Mouse (Mus musculus): ENCODE measurements at regions not wholly inside any gene's neighbourhood (a gene's known extent, or its start where the extent isn't known, plus 50 kb on each side); places are given as distances from the start of the nearest gene placed in this dataset.

DNA sequence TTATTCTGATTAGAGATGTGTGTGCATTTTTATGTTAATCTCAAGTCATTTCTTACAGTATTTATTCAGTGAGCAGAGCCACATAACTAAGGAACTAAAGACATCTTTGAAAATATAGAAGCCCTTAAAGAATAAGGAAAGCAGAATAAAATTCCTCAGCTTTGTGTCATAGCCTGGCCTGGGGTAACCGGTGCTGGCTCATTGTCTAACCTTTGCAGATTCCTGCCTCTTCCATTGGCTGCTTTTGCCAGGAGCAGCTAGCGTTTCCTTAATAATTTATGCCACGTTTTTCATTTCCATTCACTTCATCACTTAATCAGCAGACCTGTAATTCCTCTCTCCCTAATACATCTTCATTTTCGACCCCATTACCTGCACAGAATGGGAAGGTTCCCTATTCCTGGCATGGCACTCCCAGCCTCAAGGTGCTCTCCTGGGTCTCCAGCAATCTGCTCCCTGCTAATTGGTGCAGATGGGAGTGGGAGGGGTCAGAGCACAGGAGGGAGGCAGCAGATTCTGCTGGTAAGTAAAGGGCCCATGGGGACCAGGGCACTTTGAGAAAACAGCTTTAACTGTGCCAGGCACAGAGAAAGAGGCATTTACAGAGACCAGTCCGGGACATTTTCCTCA lies 413.1 kb downstream of the Stim2 start:
- 53% methylated on average over 5 of the region's 5 CpGs for WGBS
- H3K9me3 ChIP-seq: no peaks in the 10 kb centered on the region
- no peak for ATAC-seq (ENCODE audit: low FRiP score, low read depth)

GRCm38 (mm10) chr5:54419811-54420470 lies 421.6 kb downstream of the Stim2 start:
- no peak overlapping the region for H3K4me3 ChIP-seq
- H3K4me2 ChIP-seq (replicated peaks): no peak overlapping the region
- H3K36me3 ChIP-seq: no peaks in the 10 kb centered on the region
- 12% methylated on average over 5 of the region's 5 CpGs for WGBS
- H3K9ac ChIP-seq: no peak overlapping the region
- no peak overlapping the region for H3K27ac ChIP-seq
- no peaks in the 10 kb centered on the region for H3K27me3 ChIP-seq
- peaks cover 8% of the 10 kb centered on the region for H3K4me1 ChIP-seq
- peak; percentile 24; the same call in 1 of the 2 replicates for ATAC-seq (ENCODE audit: low FRiP score, low read depth)
- no peaks in the 10 kb centered on the region for H3K9me3 ChIP-seq

More for the DNA sequence above, 413.1 kb downstream of the Stim2 start:
- H3K36me3 ChIP-seq: no peaks in the 10 kb centered on the region
- no peak overlapping the region for H3K27ac ChIP-seq
- H3K9ac ChIP-seq: no peak overlapping the region
- H3K4me3 ChIP-seq: no peak overlapping the region
- H3K4me1 ChIP-seq: no peaks in the 10 kb centered on the region
- H3K27me3 ChIP-seq: no peaks in the 10 kb centered on the region
- no peak overlapping the region for H3K4me2 ChIP-seq (replicated peaks)

DNA sequence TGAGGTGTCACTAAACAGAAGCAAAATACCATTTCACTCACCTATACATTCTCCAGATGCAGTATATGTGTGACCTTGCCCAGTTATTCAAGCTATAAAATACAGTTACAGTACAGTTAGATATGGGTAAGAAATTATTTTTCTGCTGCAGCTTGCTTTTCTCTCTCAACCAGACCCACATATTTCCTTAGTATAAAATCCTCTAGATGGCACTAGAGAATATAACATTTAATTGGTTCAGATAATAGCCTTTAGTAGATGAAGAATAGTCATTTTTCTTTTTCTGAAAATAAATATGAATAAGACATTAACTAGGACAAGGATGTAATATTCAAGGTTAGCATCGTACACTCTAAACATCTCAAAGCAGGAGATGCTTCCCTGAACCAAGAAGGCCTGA lies 441.0 kb downstream of the Stim2 start:
- H3K4me3 ChIP-seq: no peak overlapping the region
- H3K9me3 ChIP-seq: no peaks in the 10 kb centered on the region
- H3K4me2 ChIP-seq (replicated peaks): no peak overlapping the region
- H3K27me3 ChIP-seq: no peaks in the 10 kb centered on the region
- no peak for ATAC-seq (ENCODE audit: low FRiP score, low read depth)
- WGBS: 93% methylated on average over 1 of the region's 1 CpGs
- no peak overlapping the region for H3K9ac ChIP-seq
- H3K4me1 ChIP-seq: no peaks in the 10 kb centered on the region
- H3K36me3 ChIP-seq: no peaks in the 10 kb centered on the region
- H3K27ac ChIP-seq: no peak overlapping the region

- Histone ChIP-seq H3K4me2 (replicated peaks) (no peak overlapping the region), H3K27me3 (no peaks in the 10 kb centered on the region), H3K27ac (no peak overlapping the region), H3K4me3 (no peak overlapping the region), H3K9ac (no peak overlapping the region), H3K36me3 (no peaks in the 10 kb centered on the region), H3K4me1 (no peaks in the 10 kb centered on the region), H3K9me3 (no peaks in the 10 kb centered on the region)
- no peak for ATAC-seq (ENCODE audit: low FRiP score, low read depth)
- 60% methylated on average over 6 of the region's 6 CpGs for WGBS
Measured at GRCm38 (mm10) chr5:54440794-54441447, 442.6 kb downstream of the Stim2 start.

GRCm38 (mm10) chr5:54441598-54441997 lies 443.3 kb downstream of the Stim2 start:
- H3K27ac ChIP-seq: no peak overlapping the region
- H3K4me2 ChIP-seq (replicated peaks): no peak overlapping the region
- H3K36me3 ChIP-seq: no peaks in the 10 kb centered on the region
- H3K4me3 ChIP-seq: no peak overlapping the region
- H3K9ac ChIP-seq: no peak overlapping the region
- no peaks in the 10 kb centered on the region for H3K27me3 ChIP-seq
- no peak for ATAC-seq (ENCODE audit: low FRiP score, low read depth)
- 85% methylated on average over 4 of the region's 4 CpGs for WGBS
- no peaks in the 10 kb centered on the region for H3K4me1 ChIP-seq
- H3K9me3 ChIP-seq: no peaks in the 10 kb centered on the region

DNA sequence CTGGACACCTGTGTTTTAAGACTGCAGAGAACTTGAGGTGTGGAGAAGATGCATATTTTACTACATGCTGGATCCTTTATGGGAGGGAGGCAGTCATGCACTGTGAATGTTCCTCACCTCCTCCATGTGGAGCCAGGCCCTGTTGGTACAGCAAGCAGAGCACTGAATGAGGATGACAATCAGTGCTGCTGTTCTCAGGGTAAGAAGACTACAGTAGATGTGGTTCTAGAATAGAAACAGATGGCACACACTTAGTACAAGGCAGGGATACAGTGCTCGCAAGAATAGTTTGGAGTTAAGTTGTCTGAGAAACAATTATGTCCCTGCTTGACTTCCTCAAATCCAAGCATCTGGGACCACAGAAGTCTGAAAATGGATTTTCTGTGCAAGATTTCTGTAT lies 485.6 kb downstream of the Stim2 start:
- no peaks in the 10 kb centered on the region for H3K4me1 ChIP-seq
- no peak overlapping the region for H3K4me2 ChIP-seq (replicated peaks)
- WGBS: 89% methylated on average over 1 of the region's 1 CpGs
- no peaks in the 10 kb centered on the region for H3K9me3 ChIP-seq
- ATAC-seq (ENCODE audit: low FRiP score, low read depth): no peak
- H3K27me3 ChIP-seq: no peaks in the 10 kb centered on the region
- no peak overlapping the region for H3K9ac ChIP-seq
- no peak overlapping the region for H3K4me3 ChIP-seq
- H3K27ac ChIP-seq: no peak overlapping the region
- H3K36me3 ChIP-seq: no peaks in the 10 kb centered on the region

All from limb, embryonic 13.5 days (tissue).